Mouse (Mus musculus) megakaryocyte progenitor cell, adult 5-6 weeks (primary cell): ENCODE results near the gene Cpsf2. TPM values are rescaled to one million over a fixed set of nuclear protein-coding genes. Genes with fewer than 3 reads are reported as not detected.
A peak's percentile ranks its signal among the peaks of the same experiment; 100 is the strongest.

Experiments used
- ATAC-seq: replicated peaks from 2 replicates; pipeline ENCODE4 v1.8.0; 2016; ENCODE audit warnings: mild to moderate bottlenecking, moderate TSS enrichment, inconsistent platforms; ENCODE audit not compliant: poor library complexity
- total RNA-seq, 2 experiments: library from RNA; stranded (forward) in 1 of 2; stranded (reverse) in 1 of 2; fragments of 157-497, 149-512 nt in 1 of 2; fragments of 200-1000 nt in 1 of 2; gene quantifications; 2 replicates each; pipeline versions ENCODE4 v1.2.3 to v1.2.4; 2015 to 2017

The Cpsf2 gene
- total RNA-seq, 2 experiments from 2014 or later = 37.5 to 46.5 TPM

GRCm38 (mm10) chr12:101979213-101979750 lies 3.5 kb downstream of the Cpsf2 start:
- no peak for ATAC-seq

DNA sequence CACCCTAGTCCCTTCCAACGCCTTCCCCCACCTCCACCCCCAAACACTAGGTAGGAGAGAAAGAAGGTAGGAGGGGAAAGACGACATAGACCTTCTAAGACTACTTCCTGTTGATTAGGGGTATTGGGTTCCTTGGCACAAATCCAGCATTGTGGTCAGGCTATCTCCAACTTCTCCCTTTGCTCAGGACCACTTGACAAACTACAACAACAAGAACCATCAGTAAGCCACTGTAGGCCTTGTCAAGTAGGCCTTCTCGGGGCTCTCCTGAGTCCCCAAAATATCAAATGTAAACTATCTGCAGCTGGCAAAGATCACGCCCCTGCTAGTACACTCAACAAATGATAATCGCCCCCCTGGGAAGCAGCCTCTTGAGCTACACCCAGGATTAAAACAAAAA lies 4.5 kb downstream of the Cpsf2 start:
- ATAC-seq = peak; percentile 36

GRCm38 (mm10) chr12:101981559-101981958 lies 5.8 kb downstream of the Cpsf2 start:
- ATAC-seq = no peak

GRCm38 (mm10) chr12:101982977-101983376 lies 7.2 kb downstream of the Cpsf2 start:
- no peak for ATAC-seq

DNA sequence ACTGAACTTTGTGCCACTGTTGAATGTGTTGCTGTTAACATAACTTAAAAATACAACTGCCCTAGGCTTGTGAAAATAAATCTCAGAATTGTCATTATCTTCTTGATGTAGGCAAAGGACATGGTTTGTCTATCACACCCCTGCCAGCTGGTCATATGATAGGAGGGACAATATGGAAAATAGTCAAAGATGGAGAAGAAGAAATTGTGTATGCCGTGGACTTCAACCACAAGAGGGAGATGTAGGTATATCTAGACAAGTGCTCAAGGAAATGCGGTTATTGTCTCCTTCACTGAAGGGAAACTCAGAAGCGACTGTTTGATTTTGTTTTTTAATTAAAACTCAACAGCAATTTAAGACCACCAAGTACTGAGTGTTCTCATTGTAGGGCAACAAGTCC lies 9.3 kb downstream of the Cpsf2 start:
- peak; percentile 81 for ATAC-seq

DNA sequence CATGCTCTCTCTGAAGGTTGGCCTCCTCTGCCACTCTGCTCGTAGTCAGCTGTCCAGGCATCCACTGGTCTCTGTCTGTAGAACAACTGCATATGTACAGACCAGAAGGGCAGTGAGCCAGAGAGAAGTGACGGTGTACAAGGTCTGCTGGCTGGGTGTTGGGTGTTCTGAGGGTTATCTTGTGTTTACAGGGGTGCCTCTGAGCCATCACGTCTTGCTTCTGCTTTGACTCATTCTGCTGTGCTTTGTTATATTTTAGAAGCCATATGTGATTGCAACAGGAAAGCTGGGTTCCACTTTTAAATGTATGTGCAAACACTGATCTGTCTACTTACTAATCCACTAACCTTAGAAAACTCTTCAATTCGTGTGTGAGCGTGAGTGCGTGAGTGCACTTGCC lies 11.9 kb downstream of the Cpsf2 start:
- ATAC-seq = no peak

GRCm38 (mm10) chr12:101994576-101995467 lies 19.0 kb downstream of the Cpsf2 start:
- ATAC-seq = peak; percentile 99

- no peak for ATAC-seq
These were observed 23.1 kb downstream of the Cpsf2 start for GRCm38 (mm10) chr12:101998929-101999328.

- no peak for ATAC-seq
These were observed 25.0 kb downstream of the Cpsf2 start for GRCm38 (mm10) chr12:102000785-102001184.

DNA sequence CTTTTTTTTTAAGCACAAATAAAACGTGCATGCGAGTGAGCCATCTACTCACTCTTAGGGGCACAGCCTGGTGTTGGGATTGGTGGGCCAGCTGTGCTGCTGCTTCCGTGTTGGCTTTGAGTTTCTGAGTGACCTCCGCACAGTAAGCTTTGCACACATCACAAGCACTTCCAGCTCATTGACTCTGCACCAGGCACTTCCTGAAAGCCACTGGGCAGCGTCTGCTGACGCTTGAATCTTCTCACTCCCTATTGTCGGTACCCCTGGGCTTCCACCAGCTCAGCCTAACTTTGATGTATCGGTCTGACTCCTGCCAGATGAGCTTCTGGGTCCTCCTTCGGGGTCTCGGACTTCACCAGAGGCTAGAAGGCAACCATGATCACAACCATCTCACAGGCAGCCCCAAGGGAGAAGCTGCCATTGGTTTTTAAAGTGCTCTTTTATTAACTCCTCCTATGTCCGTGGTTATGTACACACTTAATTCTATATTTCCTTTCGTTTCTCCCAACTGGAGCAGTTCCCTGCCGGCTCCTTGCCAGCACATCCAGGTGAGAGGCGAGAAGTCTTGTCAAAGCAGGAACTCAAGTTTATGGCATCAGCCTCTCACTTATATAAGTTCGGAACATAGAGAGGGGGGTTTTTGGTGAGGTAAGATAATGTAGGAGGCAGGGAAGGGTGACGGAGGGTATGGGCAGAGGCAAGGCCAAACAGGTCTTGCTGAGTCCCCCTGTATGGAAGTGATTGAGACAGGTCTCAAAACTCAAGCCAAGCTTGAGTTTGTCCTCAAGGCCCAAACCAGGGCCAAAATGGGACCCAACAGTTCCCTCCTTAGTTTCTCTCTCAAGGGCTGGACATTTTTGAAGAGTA lies 32.6 kb downstream of the Cpsf2 start:
- ATAC-seq = no peak

DNA sequence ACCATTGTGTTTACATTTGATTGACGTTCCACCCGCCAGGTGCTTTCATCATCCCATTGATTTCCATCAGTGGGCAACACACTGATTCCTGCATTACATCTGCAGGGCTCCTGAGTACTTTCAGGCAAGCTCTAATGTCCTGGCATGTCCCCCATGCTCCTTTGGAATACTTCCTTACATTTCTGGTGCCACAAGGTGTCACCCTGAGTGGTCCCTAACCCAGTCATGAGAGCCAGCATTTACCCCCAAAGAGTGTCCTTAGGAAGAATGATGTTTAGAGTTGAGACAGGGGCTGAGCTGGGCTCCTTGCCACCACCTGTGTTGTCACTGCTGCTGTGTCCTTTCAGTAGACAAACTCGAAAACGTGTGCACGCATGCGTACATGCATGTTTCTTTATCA lies 33.8 kb downstream of the Cpsf2 start:
- no peak for ATAC-seq

GRCm38 (mm10) chr12:102014411-102014810 lies 38.6 kb downstream of the Cpsf2 start:
- no peak for ATAC-seq

DNA sequence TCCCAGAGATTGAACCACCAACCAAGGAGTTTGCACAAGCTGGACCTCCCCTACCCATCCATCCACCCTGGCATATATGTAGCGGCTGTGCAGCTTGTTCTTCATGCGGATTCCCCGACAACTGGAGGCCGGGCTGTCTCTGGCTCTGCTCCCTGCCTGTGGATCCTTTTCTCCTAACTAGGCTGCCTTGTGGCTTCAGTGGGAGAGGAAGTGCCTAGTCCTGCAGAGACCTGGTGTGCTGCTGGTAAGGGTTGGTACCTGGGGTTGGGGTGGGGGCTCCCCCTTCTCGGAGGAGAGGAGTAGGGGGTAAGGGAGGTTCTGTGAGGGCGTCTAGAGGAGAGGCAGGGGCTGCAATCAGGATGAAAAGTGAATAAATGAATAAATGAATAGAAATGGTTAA lies 39.3 kb downstream of the Cpsf2 start:
- no peak for ATAC-seq

- no peak for ATAC-seq
These were observed 46.1 kb downstream of the Cpsf2 start for GRCm38 (mm10) chr12:102021923-102022322.

GRCm38 (mm10) chr12:102029184-102029583 lies 53.4 kb downstream of the Cpsf2 start:
- ATAC-seq = no peak

- ATAC-seq = no peak
These were observed 54.2 kb downstream of the Cpsf2 start for GRCm38 (mm10) chr12:102029892-102030446.

GRCm38 (mm10) chr12:102034934-102035333 lies 59.1 kb downstream of the Cpsf2 start:
- ATAC-seq = peak; percentile 55

- ATAC-seq = no peak
These were observed 64.1 kb downstream of the Cpsf2 start for GRCm38 (mm10) chr12:102039861-102040260.

DNA sequence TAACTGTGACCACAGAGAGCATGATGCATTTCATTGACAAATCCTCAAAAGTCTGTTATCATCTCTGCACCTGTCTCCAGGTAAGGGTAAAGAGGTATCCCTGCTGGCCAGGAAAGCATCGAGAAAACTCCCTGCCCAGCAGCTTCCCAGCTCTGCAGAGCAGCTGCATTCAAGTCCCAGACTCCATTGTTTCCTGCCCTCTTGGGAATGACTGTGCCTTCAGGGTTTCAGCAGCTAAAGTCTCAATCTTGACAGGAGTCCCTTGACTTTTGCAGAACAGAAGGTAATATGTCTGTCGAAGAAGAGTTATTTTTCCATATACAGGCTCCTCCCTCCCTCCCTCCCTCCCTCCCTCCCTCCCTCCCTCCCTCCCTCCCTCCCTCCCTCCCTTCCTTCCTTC lies 65.9 kb downstream of the Cpsf2 start:
- no peak for ATAC-seq

DNA sequence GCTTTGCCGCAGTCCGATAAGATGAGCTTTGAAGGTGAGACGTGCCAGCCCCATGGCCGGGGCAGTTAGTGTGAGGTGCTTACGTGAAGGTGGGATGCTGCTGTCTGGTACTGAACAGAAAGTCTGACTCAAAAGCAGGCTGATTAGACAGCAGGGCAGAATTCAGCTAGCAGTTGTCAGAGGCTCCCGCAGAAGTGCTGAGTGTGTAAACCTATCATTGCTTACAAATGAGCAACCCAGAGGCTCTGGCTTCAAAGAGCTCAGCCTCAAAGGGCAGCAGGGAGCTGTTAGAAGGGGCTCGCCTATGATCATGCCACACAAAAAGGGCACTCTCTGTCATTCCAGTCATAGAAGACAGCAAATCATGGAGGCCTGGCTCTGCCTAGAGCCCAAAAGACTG lies 66.5 kb downstream of the Cpsf2 start:
- ATAC-seq = no peak

DNA sequence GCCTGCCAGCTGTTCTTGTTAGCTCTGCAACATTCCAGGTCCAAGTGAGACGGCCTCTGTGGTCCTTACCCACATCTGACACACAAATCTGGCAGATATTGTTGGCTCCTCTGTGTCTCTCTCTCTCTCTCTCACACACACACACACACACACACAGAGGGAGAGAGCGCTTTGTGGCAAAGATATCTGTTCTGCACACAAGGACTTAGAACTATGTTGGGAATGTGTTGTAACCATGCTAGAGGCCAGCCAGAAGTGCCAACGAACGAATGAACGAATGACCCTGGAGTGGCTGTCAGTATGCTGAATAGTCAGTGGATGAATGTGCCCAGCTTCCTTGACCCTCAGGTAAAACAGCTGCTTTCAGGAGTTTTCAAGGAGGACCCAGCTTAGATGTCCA lies 68.1 kb downstream of the Cpsf2 start:
- ATAC-seq = no peak
